Mouse (Mus musculus) ES-E14 (cell line): ENCODE data around the gene Rap1a.

Experiments
- HCFC1 ChIP-seq: IDR thresholded peaks from 2 replicates; pipeline ENCODE4 v1.6.1; 2012; ENCODE audit warnings: low read length, inconsistent platforms, borderline replicate concordance; ENCODE audit not compliant: insufficient read depth
- ZNF384 ChIP-seq: IDR thresholded peaks from 2 replicates; pipeline ENCODE4 v1.6.1; 2012; ENCODE audit warnings: low read depth, low read length, inconsistent platforms

- TF ChIP-seq HCFC1 = no peak
- TF ChIP-seq ZNF384 = no peak
Observed at GRCm38 (mm10) chr3:105796761-105797160, 4.4 kb downstream of the Rap1a start.
